Mouse (Mus musculus) lung, embryonic 16.5 days (tissue): ENCODE results near the gene Teddm2. TPM values are rescaled to one million over a fixed set of nuclear protein-coding genes. Genes with fewer than 3 reads are reported as not detected.
A peak's percentile ranks its signal among the peaks of the same experiment; 100 is the strongest.

Experiments used
- ATAC-seq: fragments of 200-750 bp; cut with Nextera tagmentation; 2 replicates; pipeline ENCODE4 v1.8.0; 2017; ENCODE audit warnings: low read depth, mild to moderate bottlenecking, moderate library complexity
- H3K27ac ChIP-seq: fragments of 300-500 bp; sonication (generic); 2 replicates; pipeline ENCODE4 v1.5.1; 2014; ENCODE audit warnings: mild to moderate bottlenecking, control low read depth, low read length
- H3K27me3 ChIP-seq: fragments of 300-500 bp; sonication (generic); 2 replicates; pipeline ENCODE4 v1.6.1; 2014; ENCODE audit warnings: low read depth, low read length, mixed read lengths; ENCODE audit not compliant: control insufficient read depth, insufficient read depth
- H3K36me3 ChIP-seq: fragments of 300-500 bp; sonication (generic); 2 replicates; pipeline ENCODE4 v1.6.1; 2014; ENCODE audit warnings: low read length; ENCODE audit not compliant: control insufficient read depth, insufficient read depth
- H3K4me1 ChIP-seq: fragments of 300-500 bp; sonication (generic); replicated peaks from 2 replicates; pipeline ENCODE4 v1.6.1; 2014; ENCODE audit warnings: low read length, mixed read lengths; ENCODE audit not compliant: control insufficient read depth, insufficient read depth
- H3K4me2 ChIP-seq: fragments of 300-500 bp; sonication (generic); 2 replicates; pipeline ENCODE4 v1.6.1; 2014; ENCODE audit warnings: low read depth, low read length, control low read depth
- H3K4me3 ChIP-seq: fragments of 300-500 bp; sonication (generic); 2 replicates; pipeline ENCODE4 v1.5.1; 2014; ENCODE audit warnings: mild to moderate bottlenecking, low read length, control low read depth
- H3K9ac ChIP-seq: fragments of 300-500 bp; sonication (generic); 2 replicates; pipeline ENCODE4 v1.6.1; 2014; ENCODE audit warnings: low read length, control low read depth
- H3K9me3 ChIP-seq: fragments of 300-500 bp; sonication (generic); 2 replicates; pipeline ENCODE4 v1.6.1; 2016; ENCODE audit warnings: low read length; ENCODE audit not compliant: control insufficient read depth
- WGBS: fragments of 180-500 bp; shearing (Covaris S2); extraction: QIAGEN DNeasy Blood & Tissue Kit; methylation state at CpG from one replicate; pipeline ENCODE4 v1.1.7; 2014; 5-methylcytosine and 5-hydroxymethylcytosine counted together
- polyA plus RNA-seq: library from polyadenylated mRNA; unstranded; fragments of >200 nt; fragmentation: Nextera tagmentation; extraction: Ambion mirVana; gene quantifications from 2 replicates; pipeline ENCODE4 v1.2.1, GENCODE M21; 2015

Teddm2 gene
- polyA plus RNA-seq, 1 experiment from 2014 or later, result 0.26 TPM

GRCm38 (mm10) chr1:153924395-153925385 lies 24.7 kb upstream of the Teddm2 start:
- no peaks in the 10 kb centered on the region for H3K9me3 ChIP-seq
- no peaks in the 10 kb centered on the region for H3K36me3 ChIP-seq
- H3K4me3 ChIP-seq, result no peak overlapping the region
- H3K27ac ChIP-seq, result no peak overlapping the region
- no peak overlapping the region for H3K9ac ChIP-seq
- no peaks in the 10 kb centered on the region for H3K27me3 ChIP-seq
- no peak overlapping the region for H3K4me2 ChIP-seq
- H3K4me1 ChIP-seq, result no peaks in the 10 kb centered on the region
- 60% methylated on average over 6 of the region's 6 CpGs for WGBS
- no peak for ATAC-seq

GRCm38 (mm10) chr1:153922571-153923021 lies 22.6 kb upstream of the Teddm2 start:
- Histone ChIP-seq H3K4me2 (no peak overlapping the region), H3K4me1 (no peaks in the 10 kb centered on the region), H3K27ac (no peak overlapping the region), H3K9me3 (no peaks in the 10 kb centered on the region), H3K9ac (no peak overlapping the region), H3K27me3 (no peaks in the 10 kb centered on the region), H3K36me3 (no peaks in the 10 kb centered on the region), H3K4me3 (no peak overlapping the region)
- 27% methylated on average over 5 of the region's 5 CpGs for WGBS
- peak; percentile 38; the same call in 1 of the 2 replicates for ATAC-seq

GRCm38 (mm10) chr1:153921642-153922041 lies 21.6 kb upstream of the Teddm2 start:
- H3K9me3 ChIP-seq, result no peaks in the 10 kb centered on the region
- H3K9ac ChIP-seq, result no peak overlapping the region
- H3K4me1 ChIP-seq, result no peaks in the 10 kb centered on the region
- no peaks in the 10 kb centered on the region for H3K36me3 ChIP-seq
- H3K27ac ChIP-seq, result no peak overlapping the region
- no peaks in the 10 kb centered on the region for H3K27me3 ChIP-seq
- no peak overlapping the region for H3K4me2 ChIP-seq
- no peak for ATAC-seq
- no peak overlapping the region for H3K4me3 ChIP-seq
- 83% methylated on average over 3 of the region's 3 CpGs for WGBS

GRCm38 (mm10) chr1:153918521-153919206 lies 18.6 kb upstream of the Teddm2 start:
- no peaks in the 10 kb centered on the region for H3K4me1 ChIP-seq
- no peak overlapping the region for H3K27ac ChIP-seq
- no peaks in the 10 kb centered on the region for H3K9me3 ChIP-seq
- H3K36me3 ChIP-seq, result no peaks in the 10 kb centered on the region
- WGBS, result 77% methylated on average over 3 of the region's 3 CpGs
- H3K9ac ChIP-seq, result no peak overlapping the region
- H3K27me3 ChIP-seq, result no peaks in the 10 kb centered on the region
- H3K4me2 ChIP-seq, result no peak overlapping the region
- no peak overlapping the region for H3K4me3 ChIP-seq
- no peak for ATAC-seq

GRCm38 (mm10) chr1:153913869-153914268 lies 13.8 kb upstream of the Teddm2 start:
- H3K9ac ChIP-seq, result no peak overlapping the region
- H3K4me2 ChIP-seq, result no peak overlapping the region
- ATAC-seq, result no peak
- H3K4me1 ChIP-seq, result peaks cover 11% of the 10 kb centered on the region
- H3K27ac ChIP-seq, result no peak overlapping the region
- H3K9me3 ChIP-seq, result no peaks in the 10 kb centered on the region
- no peaks in the 10 kb centered on the region for H3K27me3 ChIP-seq
- H3K4me3 ChIP-seq, result no peak overlapping the region
- peaks cover 2% of the 10 kb centered on the region; the same call in 1 of the 2 replicates for H3K36me3 ChIP-seq
- whole genome bisulfite sequencing, result 63% methylated on average over 3 of the region's 3 CpGs

- Histone ChIP-seq H3K27ac (no peak overlapping the region), H3K27me3 (no peaks in the 10 kb centered on the region), H3K9ac (no peak overlapping the region), H3K4me2 (no peak overlapping the region), H3K9me3 (no peaks in the 10 kb centered on the region), H3K4me3 (no peak overlapping the region), H3K36me3 (peaks cover 24% of the 10 kb centered on the region), H3K4me1 (peaks cover 11% of the 10 kb centered on the region)
- WGBS, result 70% methylated on average over 6 of the region's 6 CpGs
- ATAC-seq, result no peak
These were observed 11.3 kb upstream of the Teddm2 start for GRCm38 (mm10) chr1:153911276-153911795.

- H3K27me3 ChIP-seq, result no peaks in the 10 kb centered on the region
- peaks cover 11% of the 10 kb centered on the region for H3K4me1 ChIP-seq
- H3K4me2 ChIP-seq, result no peak overlapping the region
- H3K9me3 ChIP-seq, result no peaks in the 10 kb centered on the region
- H3K36me3 ChIP-seq, result peaks cover 29% of the 10 kb centered on the region
- H3K9ac ChIP-seq, result no peak overlapping the region
- 73% methylated on average over 5 of the region's 5 CpGs for WGBS
- no peak for ATAC-seq
- no peak overlapping the region for H3K4me3 ChIP-seq
- H3K27ac ChIP-seq, result peak overlapping the region; percentile 6
These were observed 10.4 kb upstream of the Teddm2 start for GRCm38 (mm10) chr1:153910423-153910822.

GRCm38 (mm10) chr1:153909963-153910291 lies 9.9 kb upstream of the Teddm2 start:
- peak; percentile 19; the same call in 1 of the 2 replicates for ATAC-seq
- H3K4me1 ChIP-seq, result peaks cover 11% of the 10 kb centered on the region
- peak overlapping the region; percentile 6 for H3K27ac ChIP-seq
- H3K4me2 ChIP-seq, result no peak overlapping the region
- H3K27me3 ChIP-seq, result no peaks in the 10 kb centered on the region
- no peaks in the 10 kb centered on the region for H3K9me3 ChIP-seq
- H3K36me3 ChIP-seq, result peaks cover 34% of the 10 kb centered on the region
- H3K4me3 ChIP-seq, result no peak overlapping the region
- 72% methylated on average over 9 of the region's 9 CpGs for WGBS
- H3K9ac ChIP-seq, result no peak overlapping the region
